Mouse (Mus musculus) MEL-GATA-1-ER (cell line): ENCODE measurements around the gene Gm45618.
A peak's percentile ranks its signal among the peaks of the same experiment; 100 is the strongest.
"Not testable (repeated sequence)": the region's sequence is repeated elsewhere in the genome, so short reads cannot be mapped to it uniquely, and the experiment has no call there.

ENCODE experiments used
- DNase-seq: peaks from one replicate; pipeline ENCODE4 v3.0.0-alpha.2; 2012; ENCODE audit warnings: low read depth; ENCODE audit errors: extremely low read depth

Gm45618 gene

DNA sequence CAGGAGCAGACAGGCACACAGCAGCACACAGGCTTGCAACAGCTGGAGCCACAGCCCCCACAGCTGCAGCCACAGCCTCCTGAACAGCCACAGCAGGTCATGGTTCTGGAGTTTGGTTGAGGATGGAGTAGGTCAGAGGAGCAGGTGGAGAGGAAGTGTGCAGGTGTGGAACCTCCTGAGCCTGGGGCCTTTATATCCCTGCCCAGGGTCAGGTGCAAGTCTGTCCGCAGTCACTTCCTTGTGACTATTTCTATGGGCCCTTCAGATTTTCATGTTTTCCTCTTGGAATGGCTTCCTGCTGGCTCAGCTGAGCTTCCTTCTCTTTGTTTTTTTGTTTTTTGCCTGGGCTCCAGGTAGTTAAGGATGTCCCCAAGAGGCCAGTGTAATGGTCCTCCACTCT, at the start of gene Gm45618:
TSS of gene Gm45618 (minus strand) at position 101 of the 400 bp plus-strand sequence.
- not testable (repeated sequence) for DNase-seq

DNA sequence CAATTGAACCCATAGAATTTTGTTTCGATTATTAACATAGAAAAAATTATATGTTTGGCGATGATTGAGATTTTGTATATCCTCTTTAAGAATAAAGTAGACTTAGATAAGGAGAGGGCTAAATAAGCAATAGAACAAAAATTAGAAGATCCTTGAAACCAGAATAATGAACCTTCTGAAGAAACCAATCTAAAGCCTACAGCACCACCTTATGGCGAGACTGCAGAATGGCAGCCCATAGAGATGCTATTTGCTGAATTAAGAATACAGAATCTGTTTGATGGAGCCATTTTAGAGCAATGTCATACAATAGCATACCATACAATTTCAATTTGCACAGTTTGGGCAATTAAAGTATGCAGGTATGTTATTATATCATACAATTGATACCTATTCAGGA, 49.3 kb upstream of the Gm45618 start:
- peak; percentile 21 for DNase-seq

DNA sequence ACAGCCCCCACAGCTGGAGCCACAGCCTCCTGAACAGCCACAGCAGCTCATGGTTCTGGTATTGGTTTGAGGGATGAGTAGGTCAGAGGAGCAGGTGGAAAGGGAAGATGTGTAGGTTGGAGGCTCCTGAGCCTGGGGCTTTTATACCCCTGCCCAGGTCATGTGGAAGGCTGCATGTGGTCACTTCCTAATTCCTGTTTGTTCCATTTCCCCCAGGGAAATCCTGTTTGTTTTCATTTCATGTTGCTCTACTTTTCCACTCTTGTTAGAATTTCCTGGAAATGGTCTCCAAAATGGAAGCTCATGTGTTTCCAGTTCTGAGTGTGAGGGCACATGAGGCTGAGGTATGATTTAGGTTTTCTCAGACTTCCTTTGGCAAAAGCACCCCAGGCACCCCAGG, 45.1 kb upstream of the Gm45618 start, which contains the start of gene Gm4553:
TSS of gene Gm4553 (minus strand) at position 101 of the 400 bp plus-strand sequence.
- not testable (repeated sequence) for DNase-seq

- DNase-seq, result no peak
These were observed 38.8 kb upstream of the Gm45618 start for GRCm38 (mm10) chr7:142159366-142159765.

- not testable (repeated sequence) for DNase-seq
These were observed 36.5 kb upstream of the Gm45618 start, which contains the start of gene Gm29735 for GRCm38 (mm10) chr7:142157013-142157412. Gene Gm29735 (minus strand): TSS chr7:142157113.

GRCm38 (mm10) chr7:142155308-142155707, 34.8 kb upstream of the Gm45618 start:
- no peak for DNase-seq

GRCm38 (mm10) chr7:142152191-142152590, 31.7 kb upstream of the Gm45618 start:
- DNase-seq, result no peak

GRCm38 (mm10) chr7:142148633-142149032, 28.1 kb upstream of the Gm45618 start:
- DNase-seq, result no peak

- DNase-seq, result peak; percentile 6
These were observed 25.5 kb upstream of the Gm45618 start for GRCm38 (mm10) chr7:142146033-142146432.

DNA sequence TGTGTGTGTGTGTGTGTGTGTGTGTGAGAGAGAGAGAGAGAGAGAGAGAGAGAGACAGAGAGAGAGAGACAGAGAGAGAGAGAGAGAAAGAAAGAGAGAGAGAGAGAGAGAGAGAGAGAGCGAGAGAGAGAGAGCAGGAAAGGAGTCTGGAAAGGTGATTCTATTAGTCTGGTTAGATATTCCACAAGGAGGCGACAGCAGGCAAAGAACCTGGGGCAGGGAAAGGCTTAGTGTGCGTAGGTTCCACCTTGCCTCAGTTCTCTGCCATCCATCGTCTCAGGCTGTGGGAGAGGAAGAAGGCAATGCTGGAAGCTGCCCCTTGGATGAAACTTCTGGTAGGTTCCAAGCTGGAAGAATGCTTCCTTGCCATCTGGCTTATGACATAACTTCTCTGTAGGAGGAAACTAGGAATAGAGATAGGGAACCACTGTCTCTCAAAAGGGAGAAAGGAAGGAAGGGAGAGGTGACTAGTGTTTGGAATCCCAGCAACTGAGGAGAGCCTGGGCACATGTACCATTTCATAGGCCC, 24.9 kb upstream of the Gm45618 start:
- no peak for DNase-seq

- DNase-seq, result no peak
These were observed 24.0 kb upstream of the Gm45618 start, which contains the start of gene Gm45337 for GRCm38 (mm10) chr7:142144507-142144906. Gene Gm45337 (minus strand): TSS chr7:142144607.

- not testable (repeated sequence) for DNase-seq
These were observed 23.0 kb upstream of the Gm45618 start for GRCm38 (mm10) chr7:142143506-142144010.

DNA sequence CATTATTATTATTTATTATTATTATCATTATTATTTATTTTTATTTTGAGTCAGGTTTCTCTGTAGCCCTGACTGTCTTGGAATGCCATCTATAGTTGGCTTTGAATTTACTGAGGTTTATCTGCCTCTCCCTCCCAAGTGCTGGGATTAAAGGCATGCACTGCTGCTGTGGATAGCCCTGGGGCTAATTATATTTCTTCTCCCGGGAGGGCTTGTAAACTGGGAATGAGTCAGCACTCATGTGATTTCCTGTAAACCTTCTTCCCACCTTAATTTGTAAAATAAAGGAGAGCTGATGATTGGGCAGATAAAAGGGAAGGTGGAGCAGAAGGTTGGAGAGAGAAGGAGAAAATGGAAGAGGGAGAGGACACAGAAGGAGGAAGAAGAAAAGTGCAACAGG, 20.2 kb upstream of the Gm45618 start:
- DNase-seq, result no peak

DNA sequence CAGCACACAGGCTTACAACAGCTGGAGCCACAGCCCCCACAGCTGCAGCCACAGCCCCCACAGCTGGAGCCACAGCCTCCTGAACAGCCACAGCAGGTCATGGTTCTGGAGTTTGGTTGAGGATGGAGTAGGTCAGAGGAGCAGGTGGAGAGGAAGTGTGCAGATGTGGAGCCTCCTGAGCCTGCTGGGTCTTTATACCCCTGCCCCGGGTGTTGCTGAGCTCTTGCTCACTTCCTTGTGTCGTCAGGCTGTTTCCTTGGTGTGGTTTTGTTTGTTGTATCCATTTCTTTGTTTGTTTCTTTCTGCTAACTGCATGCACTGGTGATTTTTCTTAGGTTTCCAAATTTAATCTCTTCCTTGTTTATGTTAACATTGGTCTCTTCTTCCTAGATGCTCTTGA, 15.4 kb upstream of the Gm45618 start, which contains the start of gene Gm39115:
TSS of gene Gm39115 (minus strand) at position 101 of the 400 bp plus-strand sequence.
- DNase-seq, result not testable (repeated sequence)

DNA sequence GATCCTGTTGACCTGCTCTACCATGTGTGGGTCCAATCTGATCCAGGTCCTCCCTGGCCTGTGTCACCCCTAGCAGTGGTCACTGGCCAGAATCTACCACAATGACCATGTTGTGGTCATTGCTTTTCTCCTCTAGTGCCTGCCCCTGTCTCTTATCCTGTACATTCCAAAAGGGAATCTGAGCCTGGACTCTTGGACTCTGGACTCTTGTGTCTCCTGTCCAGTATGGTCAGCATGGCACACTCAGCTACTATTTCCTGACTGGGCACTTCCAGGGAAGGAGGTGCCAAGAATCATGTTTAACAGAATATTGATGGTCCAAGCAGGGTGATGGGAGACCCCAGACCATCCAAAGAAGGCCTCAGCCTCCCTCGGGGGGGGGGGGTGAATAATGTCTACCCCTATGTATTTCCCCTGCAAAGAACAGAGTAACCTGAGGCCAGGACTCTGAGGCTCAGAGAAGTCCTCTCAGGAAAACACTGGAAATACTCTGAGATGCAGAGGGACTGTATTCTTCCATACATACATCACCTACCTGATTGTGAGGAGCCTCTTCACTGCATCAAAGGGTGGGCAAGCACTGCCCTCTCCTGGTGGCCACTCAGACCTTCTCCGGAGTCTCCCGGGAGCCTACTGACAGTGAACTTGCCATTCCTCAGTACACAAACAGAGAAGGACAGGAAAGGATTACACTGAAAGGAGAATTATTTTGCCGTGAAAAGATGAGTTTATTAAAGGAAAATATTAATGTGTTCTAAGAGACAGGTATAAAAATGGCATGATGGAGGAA, 13.9 kb upstream of the Gm45618 start:
- DNase-seq, result no peak

DNA sequence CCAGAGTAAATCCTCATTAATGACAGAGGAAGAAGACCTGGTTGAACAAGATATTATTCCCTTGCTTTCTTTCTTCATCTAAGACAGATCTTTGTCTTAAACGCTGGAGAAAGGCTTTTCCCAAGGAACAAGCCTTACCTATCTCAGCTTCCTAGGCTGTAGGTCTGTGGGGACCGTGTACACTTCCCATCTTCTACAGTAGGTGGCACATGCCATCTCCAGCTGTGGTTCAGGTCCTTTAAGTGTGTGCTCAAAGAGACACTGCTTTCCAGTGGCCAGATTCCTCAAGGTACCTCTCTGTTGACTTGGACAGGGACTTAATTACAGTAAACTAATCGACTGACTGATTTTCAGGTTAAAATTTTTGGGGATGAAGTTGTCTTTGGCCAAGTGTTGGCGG, 8.3 kb upstream of the Gm45618 start:
- DNase-seq, result no peak

DNA sequence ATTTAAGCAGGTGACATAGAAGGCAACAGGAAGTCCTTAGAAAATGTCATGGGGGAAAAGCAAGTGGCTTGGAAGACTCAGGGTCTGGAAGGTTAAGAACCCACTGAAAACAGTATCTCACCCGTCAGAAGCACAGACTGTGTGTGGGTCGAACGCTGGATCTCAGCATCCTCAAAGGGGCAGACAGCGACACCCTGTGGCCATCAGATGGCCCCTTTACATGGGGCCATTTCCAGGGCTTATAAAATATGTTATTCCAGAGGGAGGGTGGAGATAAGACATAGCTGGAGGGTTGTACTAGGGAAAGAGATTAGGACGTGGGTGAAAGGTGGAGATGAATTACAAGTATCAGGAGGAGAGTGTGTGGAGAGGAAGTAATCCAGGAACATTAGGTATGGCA, 897 bp downstream of the Gm45618 start:
- no peak for DNase-seq

DNA sequence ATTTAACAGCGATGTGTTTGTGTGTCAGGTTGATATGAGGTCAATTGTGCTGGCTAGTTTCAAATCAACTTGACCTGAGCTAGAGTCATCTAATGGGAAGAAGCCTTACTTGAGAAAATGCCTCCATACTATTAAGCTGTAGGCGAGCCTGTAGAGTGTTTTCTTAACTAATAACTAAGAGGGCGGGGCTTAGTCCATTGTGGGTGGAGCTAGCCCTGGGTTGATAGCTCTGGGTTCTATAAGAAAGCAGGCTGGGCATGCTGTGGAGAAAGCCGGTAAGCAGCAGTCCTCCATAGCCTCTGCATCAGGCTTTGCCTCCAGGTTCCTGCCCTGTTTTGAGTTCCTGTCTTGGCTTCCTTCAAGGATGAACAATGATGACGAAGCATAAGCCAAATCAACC, 15.8 kb downstream of the Gm45618 start:
- no peak for DNase-seq

- no peak for DNase-seq
These were observed 22.8 kb downstream of the Gm45618 start for GRCm38 (mm10) chr7:142097776-142098175.

- no peak for DNase-seq
These were observed 23.8 kb downstream of the Gm45618 start for GRCm38 (mm10) chr7:142096701-142097100.

- DNase-seq, result no peak
These were observed 25.2 kb downstream of the Gm45618 start, which contains the start of gene Dusp8 for GRCm38 (mm10) chr7:142095183-142095931. Gene Dusp8 (minus strand): TSS chr7:142095843.
